Mouse (Mus musculus) liver, adult 2 months (tissue): Measurements from ENCODE around the gene Fbxl17.

Experiments used
- CTCF ChIP-seq: fragments of 200-500 bp; IDR thresholded peaks from 2 replicates; pipeline ENCODE4 v1.5.1; 2011; ENCODE audit warnings: low read depth, low read length, control low read depth
- POLR2A ChIP-seq: fragments of 200-500 bp; IDR thresholded peaks from 2 replicates; pipeline ENCODE4 v1.6.1; 2011; ENCODE audit warnings: low read length, control low read depth; ENCODE audit not compliant: insufficient read depth; ENCODE audit errors: extremely low read depth

DNA sequence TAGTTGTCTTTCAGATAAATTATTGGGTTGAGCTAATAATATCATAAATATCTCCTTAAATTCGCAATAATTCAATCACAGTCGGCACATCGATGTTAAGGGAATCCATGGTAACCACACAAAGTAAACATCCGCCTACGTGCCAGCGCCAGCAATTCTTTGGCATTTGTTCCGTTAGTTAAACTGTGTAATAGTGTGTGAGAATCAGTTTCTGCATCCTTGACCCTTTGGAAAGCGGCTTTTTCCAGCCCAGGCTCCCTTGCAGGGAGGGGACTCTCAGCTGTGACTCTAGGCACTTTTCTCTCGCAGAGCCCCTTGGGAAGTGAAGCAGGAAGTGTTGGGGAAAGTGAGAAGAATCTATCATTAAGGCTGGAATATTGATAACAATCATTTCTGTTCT is 314.3 kb downstream of the Fbxl17 start:
- TF ChIP-seq POLR2A (no peak), CTCF (no peak)
